Mouse (Mus musculus): Measurements from ENCODE around the gene Lrrc36. TPM values are rescaled to one million over a fixed set of nuclear protein-coding genes. Genes with fewer than 3 reads are reported as not detected.

The Lrrc36 gene
- 0.17 and 0.41 TPM in 2 replicates for polyA plus RNA-seq (2015; fragmentation: Nextera tagmentation; extraction: Ambion mirVana)

DNA sequence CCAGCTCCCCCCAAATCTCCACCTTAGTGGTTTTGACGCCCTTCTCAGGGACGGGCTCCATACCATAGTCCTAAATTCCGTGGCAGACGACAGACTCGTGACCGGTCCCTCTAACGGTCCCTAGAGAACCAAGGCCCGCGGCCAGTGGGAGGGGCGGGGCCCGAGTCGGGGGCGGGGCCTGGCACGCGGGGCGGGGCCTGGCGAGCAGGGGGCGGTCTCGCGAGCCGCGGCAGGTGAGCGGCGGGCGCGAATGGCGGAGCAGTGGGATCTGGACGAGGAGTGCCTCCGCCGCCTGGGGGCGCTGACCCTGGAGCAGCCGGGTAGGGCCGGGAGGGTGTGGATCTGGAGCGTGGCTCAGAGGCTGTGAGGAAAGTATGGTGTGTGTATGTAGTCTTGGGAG lies at the start of gene Lrrc36, which contains the start of gene Kctd19:
TSS of gene Lrrc36 (plus strand) at position 181 of the 400 bp plus-strand sequence.
TSS of gene Kctd19 (minus strand) at position 112 of the 400 bp plus-strand sequence.
- no peak within 1 kb of the TSS for H3K27ac ChIP-seq (ENCODE audit: low read length)
- peak within 1 kb of the TSS; percentile 45 for H3K4me3 ChIP-seq (ENCODE audit: low read length)
- peak; percentile 84 for ATAC-seq (ENCODE audit: low FRiP score, low TSS enrichment)
- 2% methylated on average over 29 of the region's 34 CpGs for WGBS
- H3K9ac ChIP-seq (replicated peaks; ENCODE audit: low read length), result 0 out of 2 replicates have a peak within 1 kb of the TSS, but pooled peaks have one; percentile 31
- peaks cover 8% of the 10 kb centered on the region for H3K4me1 ChIP-seq (ENCODE audit: insufficient read depth, low read length)
- no peaks in the 10 kb centered on the region for H3K9me3 ChIP-seq (ENCODE audit: low read length)
- H3K4me2 ChIP-seq (replicated peaks; ENCODE audit: low read depth, low read length), result peak within 1 kb of the TSS; percentile 67
- no peaks in the 10 kb centered on the region for H3K36me3 ChIP-seq (ENCODE audit: insufficient read depth, low read length)
- H3K27me3 ChIP-seq (ENCODE audit: insufficient read depth, low read length), result peaks cover 23% of the 10 kb centered on the region

DNA sequence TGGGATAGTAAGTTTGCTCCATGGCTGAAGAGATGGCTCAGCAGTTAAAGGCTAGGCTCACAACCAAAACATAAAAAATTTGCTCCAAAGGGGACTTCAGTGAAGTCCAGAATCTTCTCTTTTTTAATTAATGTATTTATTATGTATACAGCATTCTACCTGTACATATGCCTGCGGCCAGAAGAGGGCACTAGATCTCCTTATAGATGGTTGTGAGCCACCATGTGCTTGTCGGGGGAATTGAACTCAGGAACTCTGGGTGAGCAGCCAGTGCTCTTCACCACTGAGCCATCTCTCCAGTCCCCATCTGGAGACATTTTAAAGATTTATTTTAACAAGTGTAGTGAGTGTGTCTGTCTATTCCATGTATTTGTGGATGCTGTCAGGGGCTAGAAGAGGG lies 46.3 kb upstream of the Lrrc36 start:
- Histone ChIP-seq H3K4me1 (ENCODE audit: insufficient read depth, low read length) (peaks cover 8% of the 10 kb centered on the region; the same call in 1 of the 2 replicates), H3K9me3 (ENCODE audit: low read length) (no peaks in the 10 kb centered on the region), H3K36me3 (ENCODE audit: insufficient read depth, low read length) (no peaks in the 10 kb centered on the region), H3K4me2 (replicated peaks; ENCODE audit: low read depth, low read length) (no peak overlapping the region), H3K27me3 (ENCODE audit: insufficient read depth, low read length) (no peaks in the 10 kb centered on the region), H3K27ac (ENCODE audit: low read length) (no peak overlapping the region), H3K4me3 (ENCODE audit: low read length) (no peak overlapping the region), H3K9ac (replicated peaks; ENCODE audit: low read length) (no peak overlapping the region)
- 78% methylated on average over 2 of the region's 2 CpGs for WGBS
- ATAC-seq (ENCODE audit: low FRiP score, low TSS enrichment), result no peak

- no peak overlapping the region for H3K4me3 ChIP-seq (ENCODE audit: low read length)
- H3K9me3 ChIP-seq (ENCODE audit: low read length), result no peaks in the 10 kb centered on the region
- no peak for ATAC-seq (ENCODE audit: low FRiP score, low TSS enrichment)
- H3K9ac ChIP-seq (replicated peaks; ENCODE audit: low read length), result no peak overlapping the region
- H3K36me3 ChIP-seq (ENCODE audit: insufficient read depth, low read length), result no peaks in the 10 kb centered on the region
- WGBS, result 83% methylated on average over 9 of the region's 9 CpGs
- H3K4me2 ChIP-seq (replicated peaks; ENCODE audit: low read depth, low read length), result no peak overlapping the region
- no peaks in the 10 kb centered on the region for H3K4me1 ChIP-seq (ENCODE audit: insufficient read depth, low read length)
- no peak overlapping the region for H3K27ac ChIP-seq (ENCODE audit: low read length)
- no peaks in the 10 kb centered on the region for H3K27me3 ChIP-seq (ENCODE audit: insufficient read depth, low read length)
Measured at GRCm38 (mm10) chr8:105372473-105372872, 40.9 kb upstream of the Lrrc36 start.

GRCm38 (mm10) chr8:105373032-105373431 lies 40.3 kb upstream of the Lrrc36 start, which contains the start of gene Plekhg4:
Gene Plekhg4, plus strand, starts transcription at chr8:105373274.
- no peak for ATAC-seq (ENCODE audit: low FRiP score, low TSS enrichment)
- no peaks in the 10 kb centered on the region for H3K9me3 ChIP-seq (ENCODE audit: low read length)
- no peak within 1 kb of the TSS for H3K9ac ChIP-seq (replicated peaks; ENCODE audit: low read length)
- H3K4me3 ChIP-seq (ENCODE audit: low read length), result no peak within 1 kb of the TSS
- no peaks in the 10 kb centered on the region for H3K4me1 ChIP-seq (ENCODE audit: insufficient read depth, low read length)
- no peak within 1 kb of the TSS for H3K27ac ChIP-seq (ENCODE audit: low read length)
- H3K27me3 ChIP-seq (ENCODE audit: insufficient read depth, low read length), result no peaks in the 10 kb centered on the region
- H3K36me3 ChIP-seq (ENCODE audit: insufficient read depth, low read length), result no peaks in the 10 kb centered on the region
- H3K4me2 ChIP-seq (replicated peaks; ENCODE audit: low read depth, low read length), result no peak within 1 kb of the TSS; the same call in 1 of the 2 replicates
- 52% methylated on average over 2 of the region's 2 CpGs for WGBS

GRCm38 (mm10) chr8:105374513-105374966 lies 38.8 kb upstream of the Lrrc36 start:
- ATAC-seq (ENCODE audit: low FRiP score, low TSS enrichment), result peak; percentile 35; the same call in 1 of the 2 replicates
- Histone ChIP-seq H3K4me3 (ENCODE audit: low read length) (peak overlapping the region; percentile 26), H3K4me1 (ENCODE audit: insufficient read depth, low read length) (peaks cover 7% of the 10 kb centered on the region; the same call in 1 of the 2 replicates), H3K4me2 (replicated peaks; ENCODE audit: low read depth, low read length) (peak overlapping the region; percentile 46), H3K9me3 (ENCODE audit: low read length) (no peaks in the 10 kb centered on the region), H3K9ac (replicated peaks; ENCODE audit: low read length) (peak overlapping the region; percentile 42; the same call in 1 of the 2 replicates), H3K27ac (ENCODE audit: low read length) (no peak overlapping the region), H3K36me3 (ENCODE audit: insufficient read depth, low read length) (no peaks in the 10 kb centered on the region), H3K27me3 (ENCODE audit: insufficient read depth, low read length) (no peaks in the 10 kb centered on the region)
- WGBS, result 36% methylated on average over 33 of the region's 33 CpGs

DNA sequence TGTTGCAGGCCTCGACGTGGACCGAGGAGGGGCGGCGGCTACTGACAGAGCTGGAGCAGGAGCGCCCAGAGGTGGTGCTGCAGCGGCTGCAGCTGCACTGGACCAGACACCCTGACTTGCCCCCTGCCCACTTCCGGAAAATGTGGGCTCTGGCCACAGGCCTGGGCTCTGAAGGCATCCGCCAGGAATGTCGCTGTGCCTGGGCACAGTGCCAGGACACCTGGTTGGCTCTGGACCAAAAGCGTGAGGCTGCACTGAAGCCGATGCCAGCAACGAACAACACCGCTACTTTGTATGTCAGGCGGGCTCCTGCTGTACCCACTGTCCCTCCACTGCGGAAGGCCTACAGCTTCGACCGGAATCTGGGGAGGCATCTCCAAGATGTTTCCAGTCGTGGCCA lies 34.7 kb upstream of the Lrrc36 start:
- H3K4me3 ChIP-seq (ENCODE audit: low read length), result no peak overlapping the region
- WGBS, result 54% methylated on average over 19 of the region's 19 CpGs
- H3K9ac ChIP-seq (replicated peaks; ENCODE audit: low read length), result no peak overlapping the region
- no peaks in the 10 kb centered on the region for H3K9me3 ChIP-seq (ENCODE audit: low read length)
- H3K36me3 ChIP-seq (ENCODE audit: insufficient read depth, low read length), result no peaks in the 10 kb centered on the region
- peaks cover 7% of the 10 kb centered on the region; the same call in 1 of the 2 replicates for H3K4me1 ChIP-seq (ENCODE audit: insufficient read depth, low read length)
- no peaks in the 10 kb centered on the region for H3K27me3 ChIP-seq (ENCODE audit: insufficient read depth, low read length)
- H3K4me2 ChIP-seq (replicated peaks; ENCODE audit: low read depth, low read length), result no peak overlapping the region
- H3K27ac ChIP-seq (ENCODE audit: low read length), result no peak overlapping the region; the same call in 1 of the 2 replicates
- ATAC-seq (ENCODE audit: low FRiP score, low TSS enrichment), result peak; percentile 63

DNA sequence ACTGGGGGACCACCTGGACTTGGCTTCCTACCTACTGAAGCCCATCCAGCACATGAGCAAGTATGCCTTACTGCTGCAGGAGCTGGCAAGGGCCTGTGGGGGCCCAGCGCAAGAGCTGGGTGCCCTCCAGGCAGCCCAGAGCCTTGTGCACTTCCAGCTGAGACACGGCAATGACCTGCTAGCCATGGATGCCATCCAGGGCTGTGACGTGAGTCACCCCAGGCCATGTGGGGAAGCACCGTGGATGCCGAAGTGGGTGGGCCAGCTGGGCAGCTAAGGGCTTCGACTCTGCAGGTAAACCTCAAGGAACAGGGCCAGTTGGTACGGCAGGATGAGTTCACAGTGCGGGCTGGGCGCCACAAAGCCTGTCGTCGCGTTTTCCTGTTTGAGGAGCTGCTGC lies 33.1 kb upstream of the Lrrc36 start:
- Histone ChIP-seq H3K27me3 (ENCODE audit: insufficient read depth, low read length) (no peaks in the 10 kb centered on the region), H3K4me3 (ENCODE audit: low read length) (no peak overlapping the region), H3K36me3 (ENCODE audit: insufficient read depth, low read length) (no peaks in the 10 kb centered on the region), H3K4me1 (ENCODE audit: insufficient read depth, low read length) (peaks cover 7% of the 10 kb centered on the region; the same call in 1 of the 2 replicates), H3K9me3 (ENCODE audit: low read length) (no peaks in the 10 kb centered on the region), H3K27ac (ENCODE audit: low read length) (no peak overlapping the region), H3K4me2 (replicated peaks; ENCODE audit: low read depth, low read length) (no peak overlapping the region), H3K9ac (replicated peaks; ENCODE audit: low read length) (no peak overlapping the region)
- no peak for ATAC-seq (ENCODE audit: low FRiP score, low TSS enrichment)
- WGBS, result 83% methylated on average over 12 of the region's 12 CpGs

DNA sequence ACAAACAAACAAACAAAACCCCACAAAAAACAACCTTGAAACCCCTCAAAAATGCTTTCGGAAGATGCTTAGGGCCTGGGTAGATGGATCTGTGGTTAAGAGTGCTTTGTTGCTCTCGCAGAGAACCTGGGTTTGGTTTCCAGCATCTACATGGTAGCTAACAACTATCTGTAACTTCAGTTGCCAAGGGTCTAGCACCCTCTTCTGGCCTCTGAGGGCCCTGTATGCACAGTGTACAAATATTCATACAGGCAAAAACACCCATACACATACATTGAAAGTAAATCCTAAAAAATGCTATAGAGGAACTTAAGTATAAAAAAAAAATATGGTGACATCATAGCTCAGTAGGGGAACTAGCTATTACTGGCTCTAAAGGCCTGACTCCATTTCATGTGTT lies 29.3 kb upstream of the Lrrc36 start:
- Histone ChIP-seq H3K9ac (replicated peaks; ENCODE audit: low read length) (no peak overlapping the region), H3K36me3 (ENCODE audit: insufficient read depth, low read length) (no peaks in the 10 kb centered on the region), H3K9me3 (ENCODE audit: low read length) (no peaks in the 10 kb centered on the region), H3K4me1 (ENCODE audit: insufficient read depth, low read length) (0 out of 2 replicates have a peak, but pooled peaks cover 5% of the 10 kb centered on the region), H3K27ac (ENCODE audit: low read length) (no peak overlapping the region), H3K27me3 (ENCODE audit: insufficient read depth, low read length) (no peaks in the 10 kb centered on the region), H3K4me3 (ENCODE audit: low read length) (no peak overlapping the region), H3K4me2 (replicated peaks; ENCODE audit: low read depth, low read length) (no peak overlapping the region)
- 97% methylated on average over 2 of the region's 2 CpGs for WGBS
- no peak for ATAC-seq (ENCODE audit: low FRiP score, low TSS enrichment)

- no peak overlapping the region for H3K9ac ChIP-seq (replicated peaks; ENCODE audit: low read length)
- no peak overlapping the region for H3K4me3 ChIP-seq (ENCODE audit: low read length)
- no peaks in the 10 kb centered on the region for H3K27me3 ChIP-seq (ENCODE audit: insufficient read depth, low read length)
- 0 out of 2 replicates have a peak, but pooled peaks cover 5% of the 10 kb centered on the region for H3K4me1 ChIP-seq (ENCODE audit: insufficient read depth, low read length)
- H3K9me3 ChIP-seq (ENCODE audit: low read length), result no peaks in the 10 kb centered on the region
- 58% methylated on average over 1 of the region's 1 CpGs for whole genome bisulfite sequencing
- 0 out of 2 replicates have a peak, but pooled peaks have one; percentile 44 for ATAC-seq (ENCODE audit: low FRiP score, low TSS enrichment)
- no peak overlapping the region for H3K4me2 ChIP-seq (replicated peaks; ENCODE audit: low read depth, low read length)
- no peaks in the 10 kb centered on the region for H3K36me3 ChIP-seq (ENCODE audit: insufficient read depth, low read length)
- no peak overlapping the region for H3K27ac ChIP-seq (ENCODE audit: low read length)
Measured at GRCm38 (mm10) chr8:105387151-105387550, 26.2 kb upstream of the Lrrc36 start.

DNA sequence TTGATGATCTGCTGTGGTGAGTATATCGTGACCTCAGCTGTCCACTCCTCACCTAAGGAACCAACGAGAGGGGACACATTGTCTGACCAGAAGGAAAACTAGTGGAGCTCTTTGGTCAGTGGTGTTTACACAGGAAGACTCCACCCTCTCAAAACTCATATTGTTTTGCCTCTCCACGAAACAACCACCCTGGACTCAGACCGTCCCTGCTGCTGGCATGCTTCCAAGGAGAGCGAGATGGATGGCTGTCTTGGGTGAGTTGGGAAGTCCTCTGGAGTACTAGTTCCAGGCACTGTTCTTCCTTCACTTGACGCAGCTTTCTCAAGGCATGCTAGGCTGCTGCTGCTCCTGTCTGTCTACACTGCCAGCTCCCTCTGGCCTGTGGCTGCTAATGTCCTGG lies 24.3 kb upstream of the Lrrc36 start:
- Histone ChIP-seq H3K9ac (replicated peaks; ENCODE audit: low read length) (no peak overlapping the region), H3K4me2 (replicated peaks; ENCODE audit: low read depth, low read length) (no peak overlapping the region), H3K4me1 (ENCODE audit: insufficient read depth, low read length) (0 out of 2 replicates have a peak, but pooled peaks cover 5% of the 10 kb centered on the region), H3K27ac (ENCODE audit: low read length) (no peak overlapping the region), H3K27me3 (ENCODE audit: insufficient read depth, low read length) (no peaks in the 10 kb centered on the region), H3K4me3 (ENCODE audit: low read length) (no peak overlapping the region), H3K9me3 (ENCODE audit: low read length) (no peaks in the 10 kb centered on the region), H3K36me3 (ENCODE audit: insufficient read depth, low read length) (no peaks in the 10 kb centered on the region)
- WGBS, result 65% methylated on average over 6 of the region's 6 CpGs
- no peak for ATAC-seq (ENCODE audit: low FRiP score, low TSS enrichment)
